Mouse (Mus musculus) intestine, embryonic 16.5 days (tissue): ENCODE measurements around the gene Ints3. TPM values are rescaled to one million over a fixed set of nuclear protein-coding genes. Genes with fewer than 3 reads are reported as not detected.

Experiments used
- ATAC-seq: fragments of 200-750 bp; cut with Nextera tagmentation; 2 replicates; pipeline ENCODE4 v1.8.0; 2017; ENCODE audit warnings: moderate TSS enrichment, moderate library complexity
- H3K27ac ChIP-seq: fragments of 300-500 bp; sonication (generic); 2 replicates; pipeline ENCODE4 v1.5.1; 2014; ENCODE audit warnings: mild to moderate bottlenecking, low read length
- H3K27me3 ChIP-seq: fragments of 300-500 bp; sonication (generic); replicated peaks from 2 replicates; pipeline ENCODE4 v1.6.1; 2014; ENCODE audit warnings: low read length, control low read depth, mixed read lengths; ENCODE audit not compliant: control insufficient read depth, insufficient read depth
- H3K36me3 ChIP-seq: fragments of 300-500 bp; sonication (generic); 2 replicates; pipeline ENCODE4 v1.6.1; 2014; ENCODE audit warnings: low read length, control low read depth; ENCODE audit not compliant: control insufficient read depth, insufficient read depth
- H3K4me1 ChIP-seq: fragments of 300-500 bp; sonication (generic); 2 replicates; pipeline ENCODE4 v1.6.1; 2014; ENCODE audit warnings: low read length, control low read depth, mixed read lengths; ENCODE audit not compliant: control insufficient read depth, insufficient read depth
- H3K4me2 ChIP-seq: fragments of 300-500 bp; sonication (generic); 2 replicates; pipeline ENCODE4 v1.6.1; 2014; ENCODE audit warnings: low read depth, low read length, control low read depth
- H3K4me3 ChIP-seq: fragments of 300-500 bp; sonication (generic); 2 replicates; pipeline ENCODE4 v1.5.1; 2014; ENCODE audit warnings: mild to moderate bottlenecking, low read length
- H3K9ac ChIP-seq: fragments of 300-500 bp; sonication (generic); 2 replicates; pipeline ENCODE4 v1.6.1; 2014; ENCODE audit warnings: low read depth, low read length
- H3K9me3 ChIP-seq: fragments of 300-500 bp; sonication (generic); 2 replicates; pipeline ENCODE4 v1.6.1; 2016; ENCODE audit warnings: low read length, control low read depth; ENCODE audit not compliant: control insufficient read depth
- WGBS: fragments of 180-500 bp; shearing (Covaris S2); extraction: QIAGEN DNeasy Blood & Tissue Kit; methylation state at CpG from one replicate; pipeline ENCODE4 v1.1.7; 2014; 5-methylcytosine and 5-hydroxymethylcytosine counted together
- polyA plus RNA-seq: library from polyadenylated mRNA; unstranded; fragments of >200 nt; fragmentation: Nextera tagmentation; extraction: Ambion mirVana; gene quantifications from 2 replicates; pipeline ENCODE4 v1.2.1, GENCODE M21; 2015

Gene Ints3
- polyA plus RNA-seq, 1 experiment from 2014 or later: 20.2 TPM

DNA sequence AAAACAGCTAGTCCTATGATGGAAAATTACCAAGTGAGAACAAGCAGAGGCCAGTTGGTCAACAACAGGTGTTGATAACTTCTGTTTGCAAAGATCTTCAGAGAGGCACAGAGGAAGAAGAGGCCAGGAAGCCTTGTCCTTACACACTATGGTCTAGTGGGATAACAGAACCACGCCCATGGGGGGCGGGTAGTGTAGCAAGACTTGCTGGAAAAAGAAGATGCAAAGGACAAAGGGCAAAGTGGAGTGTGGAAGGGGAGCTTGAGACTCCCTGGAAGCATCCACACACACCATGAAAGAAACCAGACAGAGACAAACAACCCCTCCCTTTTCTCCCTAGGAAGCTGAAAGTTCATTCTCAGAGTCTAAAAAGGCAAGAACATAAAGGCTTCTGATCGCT lies 3.8 kb downstream of the Ints3 start:
- H3K4me3 ChIP-seq: no peak overlapping the region
- H3K36me3 ChIP-seq: no peaks in the 10 kb centered on the region
- H3K9me3 ChIP-seq: no peaks in the 10 kb centered on the region
- no peak overlapping the region for H3K27ac ChIP-seq
- H3K4me2 ChIP-seq: no peak overlapping the region
- 77% methylated on average over 3 of the region's 3 CpGs for WGBS
- H3K4me1 ChIP-seq: peaks cover 29% of the 10 kb centered on the region
- no peak overlapping the region for H3K9ac ChIP-seq
- H3K27me3 ChIP-seq: no peaks in the 10 kb centered on the region
- ATAC-seq: no peak

DNA sequence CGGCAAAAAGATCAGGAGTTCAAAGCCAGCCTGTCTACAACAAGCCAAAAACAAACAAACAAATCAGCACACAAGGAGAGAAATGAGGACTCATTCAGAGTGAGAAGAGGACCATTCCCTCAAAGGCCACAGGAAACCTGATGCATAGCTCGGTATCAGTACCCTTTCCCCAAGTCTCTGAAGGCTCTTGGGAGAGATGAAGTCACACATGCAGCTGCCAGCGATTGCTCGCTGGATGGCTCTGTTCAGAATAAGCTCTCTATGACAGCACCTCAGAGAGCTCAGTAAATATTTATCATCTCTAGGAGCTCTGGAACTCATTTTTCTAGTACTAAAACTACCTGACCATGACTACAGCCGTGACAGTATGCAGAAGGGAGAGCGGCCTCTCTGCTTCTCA lies 5.2 kb downstream of the Ints3 start:
- Histone ChIP-seq H3K9me3 (no peaks in the 10 kb centered on the region), H3K4me2 (no peak overlapping the region), H3K27ac (no peak overlapping the region), H3K4me1 (peaks cover 24% of the 10 kb centered on the region), H3K27me3 (no peaks in the 10 kb centered on the region), H3K9ac (no peak overlapping the region), H3K4me3 (no peak overlapping the region), H3K36me3 (no peaks in the 10 kb centered on the region)
- ATAC-seq: no peak
- 69% methylated on average over 6 of the region's 6 CpGs for WGBS

DNA sequence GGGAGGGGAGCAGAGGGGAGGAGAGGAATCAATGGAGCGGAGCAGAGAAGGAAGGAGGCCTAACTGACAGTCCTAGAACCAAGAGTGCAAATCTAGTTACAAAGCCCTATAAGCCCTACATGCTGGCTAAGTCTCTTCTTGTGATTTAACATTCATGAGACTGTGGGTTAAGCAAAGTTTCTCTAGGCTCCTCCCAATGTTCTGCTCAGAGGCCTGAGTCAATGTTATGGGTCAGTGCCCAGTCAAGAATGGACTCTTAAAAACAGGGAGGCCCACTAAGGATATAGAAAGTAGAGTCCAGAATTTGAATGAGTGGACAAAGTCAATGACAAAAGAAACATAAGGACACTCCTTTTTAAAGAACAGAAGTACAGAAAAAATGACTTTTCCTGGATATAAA lies 5.8 kb downstream of the Ints3 start:
- H3K27ac ChIP-seq: no peak overlapping the region
- H3K9me3 ChIP-seq: no peaks in the 10 kb centered on the region
- peaks cover 24% of the 10 kb centered on the region for H3K4me1 ChIP-seq
- H3K27me3 ChIP-seq: no peaks in the 10 kb centered on the region
- WGBS: 92% methylated on average over 1 of the region's 1 CpGs
- peaks cover 2% of the 10 kb centered on the region; the same call in 1 of the 2 replicates for H3K36me3 ChIP-seq
- H3K4me2 ChIP-seq: no peak overlapping the region
- ATAC-seq: no peak
- H3K9ac ChIP-seq: no peak overlapping the region
- H3K4me3 ChIP-seq: no peak overlapping the region

DNA sequence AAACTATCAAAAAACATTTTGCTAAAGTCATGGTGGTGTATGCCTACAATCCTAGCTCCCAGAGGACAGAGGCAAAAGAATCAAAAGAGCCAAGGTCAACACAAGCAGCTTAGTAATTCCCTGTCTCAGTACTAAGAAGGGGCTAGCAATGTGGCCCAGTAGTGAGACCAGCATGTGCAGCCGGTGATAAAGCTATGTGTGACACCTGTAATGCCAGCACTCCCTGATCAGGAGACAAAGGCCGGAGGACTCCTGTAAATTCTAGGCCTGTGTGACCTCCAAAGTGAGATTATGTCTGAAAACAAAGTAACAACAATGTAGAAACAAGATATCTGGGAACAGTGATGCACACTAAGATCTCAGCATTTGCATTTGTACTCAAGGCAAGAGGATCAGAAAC lies 7.9 kb downstream of the Ints3 start:
- 90% methylated on average over 2 of the region's 2 CpGs for WGBS
- peaks cover 4% of the 10 kb centered on the region; the same call in 1 of the 2 replicates for H3K36me3 ChIP-seq
- H3K9ac ChIP-seq: no peak overlapping the region
- H3K27ac ChIP-seq: no peak overlapping the region
- no peak overlapping the region for H3K4me3 ChIP-seq
- H3K4me1 ChIP-seq: peaks cover 11% of the 10 kb centered on the region
- no peak overlapping the region for H3K4me2 ChIP-seq
- ATAC-seq: no peak
- no peaks in the 10 kb centered on the region for H3K9me3 ChIP-seq
- no peaks in the 10 kb centered on the region for H3K27me3 ChIP-seq

DNA sequence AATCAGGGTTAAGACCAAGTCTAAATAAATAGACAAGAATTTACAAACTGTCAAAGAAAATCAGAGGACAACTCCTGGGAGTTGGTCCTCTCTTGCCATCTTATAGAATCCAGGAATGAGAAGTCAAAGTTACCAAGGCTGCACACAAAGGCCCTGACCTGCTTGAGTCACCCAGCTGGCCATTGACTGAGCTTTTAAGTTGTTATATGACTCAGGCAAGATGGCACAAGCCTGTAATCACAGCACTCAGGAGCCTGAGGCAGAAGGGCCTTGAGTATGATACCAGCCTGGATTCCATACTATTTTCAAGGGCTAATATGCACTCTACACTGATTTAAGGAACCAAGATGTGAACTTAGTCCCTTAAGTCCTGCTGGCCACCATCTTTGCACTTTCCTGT lies 9.9 kb downstream of the Ints3 start:
- no peak overlapping the region for H3K9ac ChIP-seq
- ATAC-seq: no peak
- no peak overlapping the region for H3K27ac ChIP-seq
- H3K4me2 ChIP-seq: no peak overlapping the region
- H3K36me3 ChIP-seq: peaks cover 4% of the 10 kb centered on the region; the same call in 1 of the 2 replicates
- H3K27me3 ChIP-seq: no peaks in the 10 kb centered on the region
- H3K4me3 ChIP-seq: no peak overlapping the region
- no peaks in the 10 kb centered on the region for H3K4me1 ChIP-seq
- H3K9me3 ChIP-seq: no peaks in the 10 kb centered on the region

DNA sequence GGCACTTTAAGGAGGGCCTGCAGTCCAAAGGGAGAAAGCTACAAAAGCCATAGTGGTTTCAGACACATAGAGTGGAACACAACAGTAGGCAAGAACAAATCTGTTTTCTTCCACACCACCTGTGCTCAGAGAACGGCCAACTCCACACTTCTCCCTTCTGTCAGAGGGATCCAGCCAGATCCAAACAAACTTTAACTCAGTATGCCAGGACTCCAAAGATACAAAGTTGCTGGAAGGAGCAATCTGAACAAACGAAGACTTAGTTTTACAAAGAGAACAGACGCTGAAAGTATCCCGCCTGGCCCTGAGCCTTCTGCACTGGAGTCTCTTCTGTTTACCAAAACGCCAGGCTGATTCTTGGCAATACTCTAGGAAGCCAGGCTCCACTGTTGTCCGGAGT lies 12.7 kb downstream of the Ints3 start:
- no peak overlapping the region for H3K4me3 ChIP-seq
- no peak for ATAC-seq
- H3K36me3 ChIP-seq: peaks cover 4% of the 10 kb centered on the region; the same call in 1 of the 2 replicates
- H3K27me3 ChIP-seq: no peaks in the 10 kb centered on the region
- WGBS: 82% methylated on average over 6 of the region's 6 CpGs
- no peak overlapping the region for H3K27ac ChIP-seq
- H3K9ac ChIP-seq: no peak overlapping the region
- no peaks in the 10 kb centered on the region for H3K4me1 ChIP-seq
- no peak overlapping the region for H3K4me2 ChIP-seq
- H3K9me3 ChIP-seq: no peaks in the 10 kb centered on the region

DNA sequence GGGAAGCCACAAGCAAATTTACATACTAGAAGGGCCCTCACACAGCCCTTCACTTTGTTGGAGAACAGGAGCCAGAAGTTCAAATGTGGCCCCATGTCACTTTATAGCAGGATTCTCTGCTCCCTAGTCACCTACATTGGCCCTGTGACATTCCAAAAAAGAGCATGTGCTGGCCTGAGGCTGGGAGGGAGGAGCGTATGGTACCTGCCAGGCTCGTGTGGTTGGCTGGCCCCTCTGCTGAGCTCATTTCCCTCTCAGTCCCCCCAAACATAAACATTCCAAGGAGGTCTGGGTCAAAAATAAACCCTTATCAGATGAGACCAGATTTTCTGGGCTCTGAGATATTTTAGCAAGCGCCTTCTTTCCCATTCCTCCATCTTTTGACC lies 20.4 kb downstream of the Ints3 start:
- Histone ChIP-seq H3K27ac (no peak overlapping the region), H3K27me3 (no peaks in the 10 kb centered on the region), H3K4me1 (0 out of 2 replicates have a peak, but pooled peaks cover 2% of the 10 kb centered on the region), H3K4me2 (no peak overlapping the region), H3K9ac (no peak overlapping the region), H3K4me3 (no peak overlapping the region), H3K9me3 (no peaks in the 10 kb centered on the region), H3K36me3 (peaks cover 7% of the 10 kb centered on the region; the same call in 1 of the 2 replicates)
- 51% methylated on average over 3 of the region's 3 CpGs for WGBS
- ATAC-seq: 0 out of 2 replicates have a peak, but pooled peaks have one; percentile 18

DNA sequence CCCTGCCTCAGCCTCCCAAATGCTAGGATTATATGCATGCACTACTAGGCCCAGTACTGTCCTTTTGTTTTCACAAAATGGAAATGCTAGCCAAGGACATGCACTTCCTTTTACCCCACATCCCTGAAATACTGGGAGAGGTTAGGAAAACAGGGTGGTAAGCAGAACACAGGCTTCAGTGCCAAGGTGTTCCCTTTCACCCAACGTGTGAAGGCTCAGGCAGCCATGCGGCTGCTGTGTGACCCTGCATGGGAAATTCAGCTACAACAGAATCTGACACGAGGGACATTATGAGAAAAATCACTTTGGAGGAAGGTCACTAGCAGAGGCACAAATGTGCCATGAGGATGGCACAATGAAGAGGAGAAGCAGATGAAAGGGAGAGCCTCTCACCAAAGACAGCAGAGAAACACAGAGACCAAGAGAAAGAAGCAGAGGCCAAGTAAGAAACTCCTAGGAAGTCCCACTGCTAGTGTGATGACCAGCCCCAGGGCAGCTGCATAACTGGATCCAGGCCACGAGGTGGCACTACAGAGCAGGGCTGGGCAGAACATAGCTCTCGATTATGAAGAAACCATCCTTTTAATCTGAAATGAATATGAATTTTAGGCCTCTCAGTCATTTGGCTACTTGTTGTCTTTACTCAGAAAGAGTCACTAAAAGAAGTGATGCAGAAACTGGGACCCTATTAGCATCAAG lies 21.0 kb downstream of the Ints3 start:
- WGBS: 43% methylated on average over 5 of the region's 5 CpGs
- H3K27me3 ChIP-seq: no peaks in the 10 kb centered on the region
- no peak overlapping the region for H3K4me3 ChIP-seq
- H3K4me2 ChIP-seq: no peak overlapping the region
- H3K4me1 ChIP-seq: 0 out of 2 replicates have a peak, but pooled peaks cover 2% of the 10 kb centered on the region
- no peaks in the 10 kb centered on the region for H3K9me3 ChIP-seq
- peaks cover 9% of the 10 kb centered on the region; the same call in 1 of the 2 replicates for H3K36me3 ChIP-seq
- no peak overlapping the region for H3K9ac ChIP-seq
- H3K27ac ChIP-seq: no peak overlapping the region
- ATAC-seq: peak; percentile 60; the same call in 1 of the 2 replicates

DNA sequence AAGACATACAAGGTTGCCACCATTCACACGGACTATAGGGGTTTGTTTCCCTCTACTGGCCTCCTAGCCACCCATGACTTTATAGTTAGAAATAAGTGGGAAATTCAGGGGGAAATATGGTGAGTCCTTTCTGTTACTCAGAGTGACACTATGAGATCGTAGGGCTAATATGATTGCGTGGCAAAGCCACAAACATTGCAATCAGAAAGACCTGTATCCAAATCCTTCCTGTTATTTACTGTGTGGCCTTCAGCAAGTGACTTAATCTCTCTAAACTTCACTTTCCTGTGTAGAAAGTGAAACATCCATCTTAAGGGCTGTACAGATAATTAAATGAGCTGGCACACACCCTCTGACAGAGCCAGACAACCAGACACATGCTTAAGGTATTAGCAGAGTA lies 24.7 kb downstream of the Ints3 start:
- 87% methylated on average over 3 of the region's 3 CpGs for WGBS
- Histone ChIP-seq H3K4me3 (no peak overlapping the region), H3K27ac (no peak overlapping the region), H3K4me2 (no peak overlapping the region), H3K4me1 (0 out of 2 replicates have a peak, but pooled peaks cover 2% of the 10 kb centered on the region), H3K9me3 (no peaks in the 10 kb centered on the region), H3K9ac (no peak overlapping the region), H3K36me3 (peaks cover 6% of the 10 kb centered on the region; the same call in 1 of the 2 replicates), H3K27me3 (no peaks in the 10 kb centered on the region)
- no peak for ATAC-seq

DNA sequence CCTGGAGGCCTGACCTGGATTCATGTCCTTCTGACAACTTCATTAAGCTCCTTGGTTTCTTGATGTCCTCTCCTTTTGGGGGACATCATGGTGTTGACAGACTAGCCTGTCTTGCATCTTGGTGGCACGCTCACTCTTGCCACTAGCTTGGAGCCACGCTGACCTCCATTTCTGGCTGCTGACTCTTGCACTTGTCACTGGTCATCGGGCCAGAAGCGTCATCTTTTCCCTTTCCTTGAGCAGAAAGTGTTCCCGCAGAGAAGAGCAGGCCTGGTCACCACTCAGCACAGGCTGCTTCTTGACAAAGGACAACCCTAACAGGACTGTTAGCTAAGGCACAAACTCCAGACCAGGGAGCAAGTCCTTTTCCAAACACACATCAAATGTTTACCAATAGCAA lies 27.0 kb downstream of the Ints3 start:
- no peak overlapping the region for H3K27ac ChIP-seq
- H3K9ac ChIP-seq: no peak overlapping the region
- no peaks in the 10 kb centered on the region for H3K27me3 ChIP-seq
- H3K4me1 ChIP-seq: no peaks in the 10 kb centered on the region
- 94% methylated on average over 5 of the region's 5 CpGs for WGBS
- no peaks in the 10 kb centered on the region for H3K9me3 ChIP-seq
- H3K4me3 ChIP-seq: no peak overlapping the region
- ATAC-seq: no peak
- peaks cover 12% of the 10 kb centered on the region for H3K36me3 ChIP-seq
- H3K4me2 ChIP-seq: no peak overlapping the region
